Mouse (Mus musculus): ENCODE measurements around the gene Pik3r5. TPM values are rescaled to one million over a fixed set of nuclear protein-coding genes. Genes with fewer than 3 reads are reported as not detected.

The Pik3r5 gene
- total and polyA plus RNA-seq, 3 experiments, result 0.02 to 0.49 TPM; not detected in 1

DNA sequence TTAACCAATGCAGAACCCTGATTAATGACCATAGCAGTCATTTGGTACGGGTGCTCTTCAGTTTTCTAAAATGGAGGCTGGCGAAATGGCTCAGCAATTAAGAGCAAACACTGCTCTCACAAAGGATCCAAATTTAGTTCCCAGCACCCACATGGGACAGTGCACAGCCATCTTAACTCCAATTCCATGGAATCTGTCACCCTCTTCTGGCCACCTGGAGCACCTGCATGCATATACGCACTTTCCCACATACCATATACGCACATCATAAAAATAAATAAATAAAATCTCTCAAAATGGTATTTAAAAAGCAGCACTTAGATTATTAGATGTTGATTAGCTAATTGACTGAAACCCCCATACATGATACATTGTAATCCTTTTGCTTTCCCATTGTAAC, 48.7 kb downstream of the Pik3r5 start:
- no peak overlapping the region for H3K4me3 ChIP-seq (ENCODE audit: low read depth, low read length)
- TF ChIP-seq POLR2AphosphoS5 (IDR thresholded peaks at IDR 0.05; ENCODE audit: insufficient replicate concordance, low read depth, low read length), result no peak
- TF ChIP-seq CTCF (IDR thresholded peaks at IDR 0.05; ENCODE audit: low read depth, low read length), result no peak
- TF ChIP-seq GATA1 (IDR thresholded peaks at IDR 0.05; ENCODE audit: borderline replicate concordance, low read length), result no peak
- no peak for TF ChIP-seq TAL1 (conservative IDR thresholded peaks at IDR 0.05; ENCODE audit: low read depth, low read length)
- no peak for TF ChIP-seq GATA2 (IDR thresholded peaks at IDR 0.05; ENCODE audit: borderline replicate concordance, low read depth, low read length)
- H3K36me3 ChIP-seq (replicated peaks), result no peaks in the 10 kb centered on the region
- no peaks in the 10 kb centered on the region for H3K4me1 ChIP-seq (ENCODE audit: insufficient read depth, low read depth, low read length)
- ATAC-seq (ENCODE audit: extremely low read depth, insufficient number of reproducible peaks, low FRiP score, poor library complexity, severe bottlenecking) (no peak), DNase-seq (ENCODE audit: low spot score) (no peak)
- peaks cover 3% of the 10 kb centered on the region; the same call in 1 of the 2 replicates for H3K27me3 ChIP-seq (ENCODE audit: insufficient read depth, low read length)
- no peaks in the 10 kb centered on the region for H3K9me3 ChIP-seq (replicated peaks)

DNA sequence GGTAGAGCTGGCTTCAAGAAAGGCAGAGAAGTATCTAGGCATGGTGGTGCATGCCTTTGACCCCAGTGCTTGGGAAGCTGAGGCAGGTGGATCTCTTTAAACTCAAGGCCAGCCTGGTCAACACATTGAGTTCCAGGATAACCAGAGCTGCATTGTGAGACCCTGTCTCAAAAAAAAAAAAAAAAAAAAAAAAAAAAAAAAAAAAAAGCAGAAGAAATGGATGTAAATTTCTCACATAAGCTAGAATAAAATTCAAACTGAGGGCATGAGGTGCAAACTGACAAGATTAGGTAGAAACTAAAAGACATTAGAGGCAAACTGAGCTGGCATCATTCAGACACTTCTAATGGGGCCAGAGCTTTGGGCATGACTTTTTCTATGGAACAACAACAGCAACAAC, 50.1 kb downstream of the Pik3r5 start:
- Histone ChIP-seq H3K4me1 (ENCODE audit: insufficient read depth, low read depth, low read length) (no peaks in the 10 kb centered on the region), H3K4me3 (ENCODE audit: low read depth, low read length) (no peak overlapping the region), H3K9me3 (replicated peaks) (no peaks in the 10 kb centered on the region), H3K27me3 (ENCODE audit: insufficient read depth, low read length) (peaks cover 3% of the 10 kb centered on the region; the same call in 1 of the 2 replicates), H3K36me3 (replicated peaks) (no peaks in the 10 kb centered on the region)
- no peak for TF ChIP-seq POLR2AphosphoS5 (IDR thresholded peaks at IDR 0.05; ENCODE audit: insufficient replicate concordance, low read depth, low read length)
- TF ChIP-seq GATA2 (IDR thresholded peaks at IDR 0.05; ENCODE audit: borderline replicate concordance, low read depth, low read length), result no peak
- TF ChIP-seq GATA1 (IDR thresholded peaks at IDR 0.05; ENCODE audit: borderline replicate concordance, low read length), result no peak
- DNase-seq (ENCODE audit: low spot score) (no peak), ATAC-seq (ENCODE audit: extremely low read depth, insufficient number of reproducible peaks, low FRiP score, poor library complexity, severe bottlenecking) (no peak)

DNA sequence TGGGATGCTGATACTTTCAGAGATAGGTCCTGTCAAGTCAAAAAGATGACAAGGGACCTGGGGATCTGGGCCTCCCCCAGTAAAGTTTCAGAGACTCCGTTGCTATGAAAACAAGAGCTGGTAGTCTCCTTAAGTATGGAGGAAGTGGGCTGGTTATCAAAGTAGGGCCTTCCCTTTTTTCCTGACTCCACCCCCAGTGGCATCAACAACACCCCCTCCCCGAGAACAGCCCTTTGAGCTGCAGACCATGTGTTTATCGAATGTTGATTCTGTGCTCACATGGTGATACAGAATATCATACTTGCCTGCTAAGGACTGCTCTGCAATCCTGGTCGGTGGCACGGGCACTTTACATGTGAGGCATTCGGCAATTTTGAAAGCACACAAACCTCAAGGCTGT, 51.3 kb downstream of the Pik3r5 start:
- no peak for TF ChIP-seq POLR2AphosphoS5 (IDR thresholded peaks at IDR 0.05; ENCODE audit: insufficient replicate concordance, low read depth, low read length)
- TF ChIP-seq TAL1 (conservative IDR thresholded peaks at IDR 0.05; ENCODE audit: low read depth, low read length), result no peak
- ATAC-seq (ENCODE audit: extremely low read depth, insufficient number of reproducible peaks, low FRiP score, poor library complexity, severe bottlenecking), result no peak
- Histone ChIP-seq H3K9me3 (replicated peaks) (no peaks in the 10 kb centered on the region), H3K4me1 (ENCODE audit: insufficient read depth, low read depth, low read length) (no peaks in the 10 kb centered on the region), H3K27me3 (ENCODE audit: insufficient read depth, low read length) (peaks cover 3% of the 10 kb centered on the region; the same call in 1 of the 2 replicates), H3K36me3 (replicated peaks) (no peaks in the 10 kb centered on the region), H3K4me3 (ENCODE audit: low read depth, low read length) (no peak overlapping the region)
- no peak for DNase-seq (ENCODE audit: low spot score)

DNA sequence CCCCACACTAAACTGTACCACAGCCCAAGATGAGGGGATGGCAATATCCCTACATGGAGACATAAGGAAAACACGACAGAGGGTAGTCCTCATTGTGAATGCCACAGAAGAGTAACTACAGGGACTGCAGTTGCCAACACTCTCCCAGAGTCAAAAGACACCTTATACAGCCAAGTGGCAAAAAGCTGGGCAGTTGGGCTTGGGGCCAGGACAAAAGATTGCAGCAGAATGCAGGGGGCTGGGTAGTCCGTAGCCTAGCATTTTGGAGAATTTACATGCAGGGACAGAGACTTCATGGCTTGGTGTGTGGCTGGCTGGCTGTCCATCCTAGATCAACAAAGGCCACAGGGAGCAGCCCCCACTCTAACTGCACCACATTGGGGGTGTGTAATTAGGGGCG, 52.5 kb downstream of the Pik3r5 start:
- no peaks in the 10 kb centered on the region for H3K36me3 ChIP-seq (replicated peaks)
- no peak overlapping the region for H3K4me3 ChIP-seq (ENCODE audit: low read depth, low read length)
- H3K4me1 ChIP-seq (ENCODE audit: insufficient read depth, low read depth, low read length), result no peaks in the 10 kb centered on the region
- DNase-seq (ENCODE audit: low spot score) (no peak), ATAC-seq (ENCODE audit: extremely low read depth, insufficient number of reproducible peaks, low FRiP score, poor library complexity, severe bottlenecking) (no peak)
- no peaks in the 10 kb centered on the region for H3K9me3 ChIP-seq (replicated peaks)
- peaks cover 3% of the 10 kb centered on the region; the same call in 1 of the 2 replicates for H3K27me3 ChIP-seq (ENCODE audit: insufficient read depth, low read length)
- TF ChIP-seq GATA2 (IDR thresholded peaks at IDR 0.05; ENCODE audit: borderline replicate concordance, low read depth, low read length) (no peak), CTCF (IDR thresholded peaks at IDR 0.05; ENCODE audit: low read depth, low read length) (no peak), TAL1 (conservative IDR thresholded peaks at IDR 0.05; ENCODE audit: low read depth, low read length) (no peak), POLR2AphosphoS5 (IDR thresholded peaks at IDR 0.05; ENCODE audit: insufficient replicate concordance, low read depth, low read length) (no peak), GATA1 (IDR thresholded peaks at IDR 0.05; ENCODE audit: borderline replicate concordance, low read length) (no peak)

DNA sequence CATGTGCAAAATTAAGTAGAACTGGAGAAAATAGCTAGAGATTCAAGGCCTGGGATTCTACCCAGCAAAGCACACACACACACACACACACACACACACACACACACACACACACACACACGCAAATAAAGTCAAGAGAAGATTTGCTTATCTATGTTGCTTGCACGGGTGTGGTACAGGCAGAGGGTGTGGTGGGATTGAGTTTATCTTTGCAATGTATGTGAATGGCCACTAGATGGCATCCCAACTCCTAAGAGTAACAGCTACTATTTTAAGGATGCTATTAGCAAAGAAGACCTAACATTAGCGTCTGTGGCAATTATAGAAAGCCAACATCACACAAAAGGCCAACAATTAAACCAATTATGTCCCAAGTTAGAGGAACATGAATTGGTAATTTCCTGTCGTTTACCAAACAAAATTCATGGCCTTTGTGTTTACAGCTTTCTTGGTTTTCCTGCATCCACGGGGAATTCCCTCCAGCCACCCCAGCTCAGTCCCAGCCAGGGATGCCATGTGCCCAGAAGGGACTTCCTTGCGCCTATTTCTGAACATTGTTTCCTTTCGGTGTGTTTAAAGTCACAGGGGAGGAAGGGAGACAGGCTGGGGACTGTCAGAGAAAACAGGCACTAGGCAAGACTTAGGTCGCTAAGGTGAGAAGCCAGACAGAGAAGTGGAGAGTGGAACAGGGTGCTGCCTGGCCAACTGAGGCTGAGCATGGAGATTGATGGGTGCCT, 53.5 kb downstream of the Pik3r5 start:
- no peaks in the 10 kb centered on the region for H3K9me3 ChIP-seq (replicated peaks)
- no peak overlapping the region for H3K4me3 ChIP-seq (ENCODE audit: low read depth, low read length)
- H3K4me1 ChIP-seq (ENCODE audit: insufficient read depth, low read depth, low read length), result no peaks in the 10 kb centered on the region
- no peak for ATAC-seq (ENCODE audit: extremely low read depth, insufficient number of reproducible peaks, low FRiP score, poor library complexity, severe bottlenecking)
- peaks cover 7% of the 10 kb centered on the region; the same call in 1 of the 2 replicates for H3K27me3 ChIP-seq (ENCODE audit: insufficient read depth, low read length)
- DNase-seq (ENCODE audit: low spot score), result peak; percentile 46
- no peaks in the 10 kb centered on the region for H3K36me3 ChIP-seq (replicated peaks)
- TF ChIP-seq POLR2AphosphoS5 (IDR thresholded peaks at IDR 0.05; ENCODE audit: insufficient replicate concordance, low read depth, low read length) (no peak), GATA1 (IDR thresholded peaks at IDR 0.05; ENCODE audit: borderline replicate concordance, low read length) (no peak), GATA2 (IDR thresholded peaks at IDR 0.05; ENCODE audit: borderline replicate concordance, low read depth, low read length) (no peak), CTCF (IDR thresholded peaks at IDR 0.05; ENCODE audit: low read depth, low read length) (peak; percentile 51), TAL1 (conservative IDR thresholded peaks at IDR 0.05; ENCODE audit: low read depth, low read length) (no peak)

DNA sequence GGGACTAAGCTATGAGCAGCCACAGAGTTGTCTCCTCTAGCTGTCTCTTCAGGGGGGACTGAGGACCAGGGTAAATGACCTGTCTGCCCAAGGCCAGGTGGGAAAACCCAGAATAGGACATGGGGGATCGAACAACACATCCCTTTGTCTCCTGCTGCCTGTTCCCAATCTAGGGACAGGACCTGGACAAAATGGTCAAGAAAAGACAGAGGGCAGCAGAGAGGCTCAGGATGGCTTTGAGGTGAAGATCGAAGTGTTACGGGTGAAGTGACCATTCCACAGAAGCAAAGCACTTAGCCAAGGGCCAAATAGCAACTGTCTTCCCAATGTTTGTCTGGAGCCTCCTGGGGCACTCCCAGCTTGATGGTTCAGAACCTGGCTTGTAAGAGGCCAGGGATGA, 54.2 kb downstream of the Pik3r5 start:
- Histone ChIP-seq H3K9me3 (replicated peaks) (no peaks in the 10 kb centered on the region), H3K4me3 (ENCODE audit: low read depth, low read length) (no peak overlapping the region), H3K4me1 (ENCODE audit: insufficient read depth, low read depth, low read length) (no peaks in the 10 kb centered on the region), H3K27me3 (ENCODE audit: insufficient read depth, low read length) (peaks cover 13% of the 10 kb centered on the region; the same call in 1 of the 2 replicates), H3K36me3 (replicated peaks) (no peaks in the 10 kb centered on the region)
- no peak for ATAC-seq (ENCODE audit: extremely low read depth, insufficient number of reproducible peaks, low FRiP score, poor library complexity, severe bottlenecking)
- DNase-seq (ENCODE audit: low spot score), result no peak
- TF ChIP-seq GATA1 (IDR thresholded peaks at IDR 0.05; ENCODE audit: borderline replicate concordance, low read length) (no peak), POLR2AphosphoS5 (IDR thresholded peaks at IDR 0.05; ENCODE audit: insufficient replicate concordance, low read depth, low read length) (no peak), CTCF (IDR thresholded peaks at IDR 0.05; ENCODE audit: low read depth, low read length) (no peak), TAL1 (conservative IDR thresholded peaks at IDR 0.05; ENCODE audit: low read depth, low read length) (no peak), GATA2 (IDR thresholded peaks at IDR 0.05; ENCODE audit: borderline replicate concordance, low read depth, low read length) (no peak)

Data from G1E (cell line).